Mouse (Mus musculus): ENCODE data around the gene Map2k6. TPM values are rescaled to one million over a fixed set of nuclear protein-coding genes. Genes with fewer than 3 reads are reported as not detected.

The Map2k6 gene
- polyA plus RNA-seq, 1 experiment from 2014 or later = 23.9 TPM

DNA sequence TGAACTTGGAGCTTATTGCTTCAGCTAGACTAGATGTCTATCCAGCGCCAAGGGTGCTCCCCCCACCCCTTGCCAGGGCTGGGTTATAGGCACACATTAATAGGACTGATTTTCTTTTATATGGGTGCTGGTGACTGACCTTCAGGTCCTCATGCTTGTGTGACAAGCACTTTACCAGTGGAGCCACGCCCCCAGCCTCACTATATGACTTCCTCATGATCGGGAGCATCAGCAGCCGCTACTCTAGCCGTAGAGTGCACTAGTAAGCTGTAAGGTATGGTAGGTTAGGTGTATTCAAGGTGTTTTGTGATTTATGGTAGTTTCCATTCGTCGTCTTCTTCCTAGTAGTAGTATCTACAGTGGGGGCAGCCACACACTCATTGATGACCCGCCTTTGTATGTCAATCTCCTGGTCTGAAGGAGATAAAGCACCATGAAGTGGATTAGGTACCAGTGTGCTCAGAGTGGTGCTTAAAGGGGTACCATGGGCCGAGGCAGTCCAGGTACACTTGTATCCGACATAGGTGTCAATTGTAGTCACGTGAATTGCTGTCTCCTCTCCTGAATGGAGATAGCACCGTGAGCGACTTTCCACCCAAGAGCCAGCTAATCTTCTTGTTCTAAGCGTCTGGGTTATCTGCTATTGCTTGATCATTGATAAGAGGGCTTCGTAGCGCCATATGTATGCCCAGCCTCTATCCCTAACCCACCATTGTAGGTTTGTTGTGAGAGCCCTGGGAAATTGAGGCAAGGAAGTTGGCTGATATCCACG, 62.8 kb downstream of the Map2k6 start:
- Histone ChIP-seq H3K4me2 (no peak overlapping the region), H3K4me3 (no peak overlapping the region), H3K27me3 (replicated peaks) (no peaks in the 10 kb centered on the region), H3K9me3 (no peaks in the 10 kb centered on the region), H3K4me1 (peaks cover 10% of the 10 kb centered on the region; the same call in 1 of the 2 replicates), H3K9ac (no peak overlapping the region), H3K36me3 (replicated peaks) (no peaks in the 10 kb centered on the region), H3K27ac (no peak overlapping the region)
- 98% methylated on average over 17 of the region's 17 CpGs for WGBS
- ATAC-seq (replicated peaks) = no peak

- ATAC-seq (replicated peaks) = no peak
- Histone ChIP-seq H3K36me3 (replicated peaks) (no peaks in the 10 kb centered on the region), H3K27ac (no peak overlapping the region), H3K9ac (no peak overlapping the region), H3K4me3 (no peak overlapping the region), H3K4me1 (peaks cover 10% of the 10 kb centered on the region; the same call in 1 of the 2 replicates), H3K4me2 (no peak overlapping the region), H3K27me3 (replicated peaks) (no peaks in the 10 kb centered on the region), H3K9me3 (no peaks in the 10 kb centered on the region)
- 68% methylated on average over 8 of the region's 8 CpGs for WGBS
Measured at GRCm38 (mm10) chr11:110462975-110463578, 64.2 kb downstream of the Map2k6 start.

GRCm38 (mm10) chr11:110463801-110464200, 64.9 kb downstream of the Map2k6 start:
- Histone ChIP-seq H3K27ac (no peak overlapping the region), H3K4me1 (peaks cover 8% of the 10 kb centered on the region; the same call in 1 of the 2 replicates), H3K4me3 (no peak overlapping the region), H3K9me3 (no peaks in the 10 kb centered on the region), H3K36me3 (replicated peaks) (no peaks in the 10 kb centered on the region), H3K27me3 (replicated peaks) (no peaks in the 10 kb centered on the region), H3K4me2 (no peak overlapping the region), H3K9ac (no peak overlapping the region)
- no peak for ATAC-seq (replicated peaks)
- WGBS = 69% methylated on average over 9 of the region's 9 CpGs

- Histone ChIP-seq H3K36me3 (replicated peaks) (no peaks in the 10 kb centered on the region), H3K27me3 (replicated peaks) (no peaks in the 10 kb centered on the region), H3K27ac (no peak overlapping the region), H3K4me2 (no peak overlapping the region), H3K9me3 (no peaks in the 10 kb centered on the region), H3K4me3 (no peak overlapping the region), H3K4me1 (no peaks in the 10 kb centered on the region), H3K9ac (no peak overlapping the region)
- ATAC-seq (replicated peaks) = no peak
- WGBS = 93% methylated on average over 2 of the region's 2 CpGs
Measured at GRCm38 (mm10) chr11:110469054-110469453, 70.1 kb downstream of the Map2k6 start.

DNA sequence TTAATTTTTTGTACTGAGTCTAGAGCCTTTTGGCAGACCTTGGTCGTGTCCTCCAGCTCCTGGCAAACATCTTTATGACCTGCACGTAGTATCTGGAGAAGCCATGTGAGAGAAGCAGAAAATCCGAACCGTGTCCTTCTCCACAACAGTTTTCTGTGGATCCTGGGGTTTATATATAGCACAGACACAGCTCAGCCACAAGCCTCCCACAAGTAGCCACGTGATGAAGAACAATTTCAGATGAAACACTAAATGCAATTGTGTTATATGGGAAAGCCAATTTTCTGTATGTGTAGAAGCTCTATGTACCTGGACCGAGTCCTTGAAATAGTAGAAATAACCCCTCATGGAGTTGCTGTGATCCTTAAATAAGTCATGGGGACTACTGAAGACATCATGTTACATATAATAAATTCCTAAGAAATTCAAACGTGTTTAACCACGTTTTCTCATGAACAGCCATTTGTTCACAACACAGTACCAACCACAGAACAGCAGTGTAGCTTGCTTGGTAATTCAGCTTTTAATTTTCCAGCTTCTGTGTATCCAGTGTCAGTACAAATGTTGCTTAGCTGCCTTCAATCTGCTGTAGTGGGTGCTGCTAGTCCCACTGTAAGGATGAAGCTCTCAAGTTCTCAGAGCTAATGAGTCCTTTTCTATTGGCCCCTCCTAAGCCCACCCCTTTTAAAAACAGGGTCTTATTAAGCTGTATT, 71.8 kb downstream of the Map2k6 start:
- Histone ChIP-seq H3K4me2 (no peak overlapping the region), H3K9ac (no peak overlapping the region), H3K9me3 (no peaks in the 10 kb centered on the region), H3K27me3 (replicated peaks) (no peaks in the 10 kb centered on the region), H3K4me1 (no peaks in the 10 kb centered on the region), H3K36me3 (replicated peaks) (no peaks in the 10 kb centered on the region), H3K27ac (no peak overlapping the region), H3K4me3 (no peak overlapping the region)
- WGBS = 87% methylated on average over 8 of the region's 8 CpGs
- ATAC-seq (replicated peaks) = no peak

DNA sequence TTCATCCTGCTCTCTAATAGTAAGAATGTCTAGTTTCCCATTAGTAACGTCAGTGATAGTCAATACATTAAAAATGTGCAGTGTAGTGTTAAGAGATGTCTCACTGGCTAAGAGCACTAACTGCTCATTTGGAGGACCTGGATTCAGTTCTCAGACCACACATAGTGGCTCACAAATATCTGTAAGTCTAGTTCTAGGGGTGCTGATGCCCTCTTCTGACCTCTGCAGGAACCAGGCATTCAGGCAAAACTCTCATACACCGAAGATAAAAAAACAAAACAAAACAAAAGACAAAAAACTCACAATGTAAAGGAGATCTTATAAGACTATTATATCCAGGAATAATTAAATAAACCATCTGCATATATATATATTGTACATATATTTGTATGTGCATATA, 72.4 kb downstream of the Map2k6 start:
- ATAC-seq (replicated peaks) = no peak
- Histone ChIP-seq H3K9ac (no peak overlapping the region), H3K9me3 (no peaks in the 10 kb centered on the region), H3K4me3 (no peak overlapping the region), H3K27ac (no peak overlapping the region), H3K4me2 (no peak overlapping the region), H3K27me3 (replicated peaks) (no peaks in the 10 kb centered on the region), H3K36me3 (replicated peaks) (no peaks in the 10 kb centered on the region), H3K4me1 (no peaks in the 10 kb centered on the region)
- WGBS = 87% methylated on average over 2 of the region's 2 CpGs

DNA sequence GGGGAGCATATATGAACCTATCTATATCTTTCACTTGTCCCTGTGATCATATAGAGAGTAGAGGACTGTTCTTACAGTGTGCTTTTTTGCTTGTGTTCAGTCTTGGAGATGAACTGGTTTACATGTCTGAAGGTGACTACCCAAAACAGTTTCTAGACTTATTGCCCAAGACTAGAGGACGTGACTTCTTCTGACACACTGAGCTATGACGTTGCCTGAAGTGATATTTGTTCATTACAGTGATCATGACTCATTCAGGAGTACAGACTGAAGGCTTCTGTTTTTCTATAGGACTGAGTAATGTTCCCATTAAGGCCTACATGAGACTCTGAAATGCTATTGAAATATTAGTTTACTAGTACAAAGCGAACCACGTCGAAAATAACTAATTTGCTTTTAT, 73.2 kb downstream of the Map2k6 start:
- Histone ChIP-seq H3K9me3 (no peaks in the 10 kb centered on the region), H3K27ac (no peak overlapping the region), H3K9ac (no peak overlapping the region), H3K36me3 (replicated peaks) (no peaks in the 10 kb centered on the region), H3K4me1 (no peaks in the 10 kb centered on the region), H3K4me3 (no peak overlapping the region), H3K27me3 (replicated peaks) (no peaks in the 10 kb centered on the region), H3K4me2 (no peak overlapping the region)
- ATAC-seq (replicated peaks) = no peak
- 92% methylated on average over 5 of the region's 5 CpGs for WGBS

GRCm38 (mm10) chr11:110473495-110473894, 74.6 kb downstream of the Map2k6 start:
- no peak overlapping the region for H3K4me2 ChIP-seq
- no peaks in the 10 kb centered on the region for H3K36me3 ChIP-seq (replicated peaks)
- peaks cover 9% of the 10 kb centered on the region for H3K4me1 ChIP-seq
- ATAC-seq (replicated peaks) = no peak
- H3K4me3 ChIP-seq = no peak overlapping the region
- no peaks in the 10 kb centered on the region for H3K27me3 ChIP-seq (replicated peaks)
- 94% methylated on average over 16 of the region's 16 CpGs for WGBS
- H3K27ac ChIP-seq = no peak overlapping the region
- no peak overlapping the region for H3K9ac ChIP-seq
- no peaks in the 10 kb centered on the region for H3K9me3 ChIP-seq

DNA sequence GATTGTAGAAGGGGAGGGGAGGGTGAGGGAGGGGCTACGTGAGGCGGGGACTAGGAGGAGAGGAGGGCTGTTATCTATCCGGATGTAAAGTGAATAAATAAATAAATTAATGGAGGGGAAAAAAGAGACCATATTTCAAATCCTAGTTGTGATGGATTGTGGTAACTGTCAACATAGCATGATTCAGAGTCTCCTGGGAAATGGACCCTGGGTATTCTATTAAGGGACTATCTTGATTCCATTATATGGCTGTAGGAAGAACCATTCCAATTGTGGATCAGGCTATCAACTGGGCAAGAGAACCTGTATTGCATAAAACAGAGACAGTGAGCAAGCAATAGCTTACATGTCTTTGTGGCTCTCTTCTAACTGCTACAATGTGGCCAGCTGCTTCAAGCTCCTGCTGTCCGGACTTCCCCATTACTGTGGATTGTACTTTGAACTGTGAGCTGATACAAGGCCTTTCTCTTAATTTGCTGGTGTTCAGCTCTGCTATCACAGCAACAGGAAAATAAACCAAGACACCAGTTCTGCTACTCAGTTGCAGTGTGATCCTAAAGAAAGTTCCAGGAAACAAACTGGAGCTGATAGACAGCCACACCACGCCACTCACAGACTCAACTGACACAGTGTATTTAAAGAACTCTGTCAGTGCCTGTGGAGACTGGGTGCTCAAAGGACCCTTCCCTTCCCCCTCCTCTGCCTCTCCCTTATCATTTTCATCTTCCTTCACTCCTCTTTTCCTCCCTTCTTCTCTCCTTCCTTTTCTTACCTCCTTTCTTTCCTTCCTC, 77.6 kb downstream of the Map2k6 start:
- Histone ChIP-seq H3K27ac (no peak overlapping the region), H3K4me3 (no peak overlapping the region), H3K36me3 (replicated peaks) (no peaks in the 10 kb centered on the region), H3K9me3 (no peaks in the 10 kb centered on the region), H3K9ac (no peak overlapping the region), H3K4me1 (peaks cover 25% of the 10 kb centered on the region), H3K4me2 (no peak overlapping the region), H3K27me3 (replicated peaks) (no peaks in the 10 kb centered on the region)
- no peak for ATAC-seq (replicated peaks)
- WGBS = 47% methylated on average over 5 of the region's 5 CpGs

- peaks cover 25% of the 10 kb centered on the region for H3K4me1 ChIP-seq
- H3K4me3 ChIP-seq = no peak overlapping the region
- no peaks in the 10 kb centered on the region for H3K36me3 ChIP-seq (replicated peaks)
- no peak overlapping the region for H3K27ac ChIP-seq
- H3K9ac ChIP-seq = no peak overlapping the region
- WGBS = 31% methylated on average over 18 of the region's 18 CpGs
- H3K9me3 ChIP-seq = no peaks in the 10 kb centered on the region
- no peaks in the 10 kb centered on the region; the same call in 1 of the 2 replicates for H3K27me3 ChIP-seq (replicated peaks)
- no peak for ATAC-seq (replicated peaks)
- peak overlapping the region; percentile 21; the same call in 1 of the 2 replicates for H3K4me2 ChIP-seq
Measured at GRCm38 (mm10) chr11:110477961-110478869, 79.3 kb downstream of the Map2k6 start.

DNA sequence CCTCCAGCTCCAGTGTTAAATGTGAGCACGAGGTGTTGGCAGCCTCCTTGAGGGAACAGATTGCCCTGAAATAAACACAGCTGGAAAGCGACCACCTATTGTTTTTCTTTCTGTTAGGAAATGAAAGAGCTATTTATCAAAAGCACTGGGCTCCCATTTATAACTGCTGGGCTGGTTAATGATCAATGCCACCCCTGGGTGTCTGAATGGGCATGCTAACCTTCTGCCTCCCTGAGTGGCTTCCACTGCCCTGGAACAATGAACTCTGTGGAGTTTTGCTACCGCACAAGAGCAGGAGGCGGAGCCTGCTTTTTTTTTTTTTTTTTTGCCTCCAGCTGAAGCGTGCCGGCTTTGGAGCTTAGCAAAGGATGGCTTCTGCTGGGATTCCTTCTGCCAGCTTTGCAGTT, 80.1 kb downstream of the Map2k6 start:
- ATAC-seq (replicated peaks) = peak; percentile 78
- no peak overlapping the region for H3K27ac ChIP-seq
- H3K4me2 ChIP-seq = peak overlapping the region; percentile 43
- H3K9ac ChIP-seq = no peak overlapping the region
- 0 out of 2 replicates have a peak overlapping the region, but pooled peaks have one; percentile 6 for H3K4me3 ChIP-seq
- no peaks in the 10 kb centered on the region for H3K9me3 ChIP-seq
- no peaks in the 10 kb centered on the region for H3K36me3 ChIP-seq (replicated peaks)
- 1% methylated on average over 5 of the region's 6 CpGs for WGBS
- no peaks in the 10 kb centered on the region; the same call in 1 of the 2 replicates for H3K27me3 ChIP-seq (replicated peaks)
- H3K4me1 ChIP-seq = peaks cover 25% of the 10 kb centered on the region

Data from midbrain, embryonic 15.5 days (tissue).